Mouse (Mus musculus) gastrocnemius, postnatal 4 days (tissue): ENCODE data around the gene Rhbdd1. TPM values are rescaled to one million over a fixed set of nuclear protein-coding genes. Genes with fewer than 3 reads are reported as not detected.

ENCODE experiments used
- DNase-seq, 2 experiments: peaks; one replicate each; pipeline ENCODE4 v3.0.0; 2021 to 2022; ENCODE audit warnings: low spot score in 2 of 2, mixed read lengths in 2 of 2
- microRNA-seq: library from miRNA; unstranded; fragments of <30 nt; microRNA quantifications from one replicate; pipeline ENCODE4 v1.2.0, GENCODE M21; 2021
- total RNA-seq, 2 experiments: library from RNA; stranded (reverse); gene quantifications; 2 replicates each; pipeline ENCODE4 v1.2.3; 2021

Gene Rhbdd1
- total RNA-seq, 2 experiments from 2014 or later = 10.6 to 10.9 TPM

GRCm38 (mm10) chr1:82476256-82476655 is 160.0 kb downstream of the Rhbdd1 start:
- peak in 1 of 2 experiments; percentile 37 for DNase-seq

- DNase-seq = peak in 1 of 2 experiments; percentile 57
These were observed 160.5 kb downstream of the Rhbdd1 start for GRCm38 (mm10) chr1:82476746-82477145.

GRCm38 (mm10) chr1:82479696-82480487 is 163.6 kb downstream of the Rhbdd1 start:
- no peak for DNase-seq

DNA sequence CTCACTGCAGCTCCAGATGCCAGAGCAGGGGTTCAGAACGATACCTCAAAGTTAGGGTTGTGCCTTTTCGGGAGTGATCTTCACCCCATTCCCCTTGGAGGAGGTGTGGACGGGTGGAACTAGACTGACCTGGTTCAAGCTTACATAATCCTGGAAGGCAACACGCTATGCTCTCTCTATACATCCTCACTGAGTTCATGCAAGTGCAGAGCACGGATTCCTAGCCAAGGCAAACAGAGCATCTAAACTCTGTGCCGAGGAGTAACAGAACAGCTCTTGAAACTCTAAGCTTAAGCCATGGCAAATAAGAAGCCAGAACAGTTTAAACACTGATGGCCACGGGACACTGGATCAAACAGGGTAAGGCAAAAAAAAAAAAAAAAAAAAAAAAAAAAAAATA is 166.1 kb downstream of the Rhbdd1 start:
- no peak for DNase-seq

GRCm38 (mm10) chr1:82486371-82486770 is 170.1 kb downstream of the Rhbdd1 start:
- no peak for DNase-seq

DNA sequence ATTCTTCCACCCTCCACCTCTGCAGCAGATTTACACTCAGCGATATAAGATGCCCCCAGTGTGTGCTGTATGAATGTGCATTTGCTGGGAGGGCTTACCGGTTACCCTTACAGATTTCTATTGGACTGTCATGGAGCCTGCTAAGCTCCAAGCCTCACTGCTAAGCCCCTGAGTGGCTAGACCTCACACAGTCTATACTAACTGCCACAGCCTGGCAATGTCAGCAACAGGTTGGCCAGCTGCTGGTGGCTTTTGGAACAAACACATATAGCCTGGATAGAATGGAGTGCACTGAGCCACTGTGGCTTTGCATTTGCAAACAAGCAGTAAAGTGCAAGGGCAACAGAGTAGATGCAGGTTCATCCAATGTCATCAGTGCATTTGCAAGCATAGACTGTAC is 175.7 kb downstream of the Rhbdd1 start:
- DNase-seq = no peak

Small RNA genes within 50 kb of the gene (microRNA-seq; reads per million reads assigned to microRNA genes)
- gene Gm22112 = not detected

Other genes with a start within 250 kb of the Rhbdd1 start
- not detected for gene Gm9747, start 83.3 kb upstream of the Rhbdd1 start, total RNA-seq
- 100 to 1,000 TPM in 1 of 2 experiments, 10 to 100 TPM in 1; 90.7 to 105 TPM for gene Irs1, start 25.0 kb upstream of the Rhbdd1 start, total RNA-seq